Mouse (Mus musculus): ENCODE measurements around the gene Cftr. TPM values are rescaled to one million over a fixed set of nuclear protein-coding genes. Genes with fewer than 3 reads are reported as not detected.

The Cftr gene
- polyA plus RNA-seq, 1 experiment from 2014 or later, result 0.09 TPM

GRCm38 (mm10) chr6:18300781-18301180 is 130.3 kb downstream of the Cftr start:
- Histone ChIP-seq H3K9ac (ENCODE audit: low read depth, low read length) (no peak overlapping the region), H3K4me1 (ENCODE audit: control insufficient read depth, low read depth, low read length) (no peaks in the 10 kb centered on the region), H3K4me2 (ENCODE audit: low read depth, low read length) (no peak overlapping the region), H3K36me3 (ENCODE audit: control insufficient read depth, insufficient read depth) (no peaks in the 10 kb centered on the region), H3K9me3 (replicated peaks; ENCODE audit: control insufficient read depth, low read length) (no peaks in the 10 kb centered on the region), H3K4me3 (ENCODE audit: low read depth, low read length) (no peak overlapping the region), H3K27me3 (ENCODE audit: control insufficient read depth, insufficient read depth, low read depth, low read length) (no peaks in the 10 kb centered on the region), H3K27ac (ENCODE audit: low read length) (no peak overlapping the region)
- peak; percentile 76 for ATAC-seq (ENCODE audit: low read depth)
- 12% methylated on average over 2 of the region's 2 CpGs for WGBS (ENCODE audit: insufficient replicate concordance)

- Histone ChIP-seq H3K4me3 (ENCODE audit: low read depth, low read length) (no peak overlapping the region), H3K27me3 (ENCODE audit: control insufficient read depth, insufficient read depth, low read depth, low read length) (no peaks in the 10 kb centered on the region), H3K4me1 (ENCODE audit: control insufficient read depth, low read depth, low read length) (no peaks in the 10 kb centered on the region), H3K27ac (ENCODE audit: low read length) (no peak overlapping the region), H3K4me2 (ENCODE audit: low read depth, low read length) (no peak overlapping the region), H3K9me3 (replicated peaks; ENCODE audit: control insufficient read depth, low read length) (no peaks in the 10 kb centered on the region), H3K9ac (ENCODE audit: low read depth, low read length) (no peak overlapping the region), H3K36me3 (ENCODE audit: control insufficient read depth, insufficient read depth) (no peaks in the 10 kb centered on the region)
- no peak for ATAC-seq (ENCODE audit: low read depth)
- WGBS (ENCODE audit: insufficient replicate concordance), result 62% methylated on average over 5 of the region's 5 CpGs
Measured at GRCm38 (mm10) chr6:18302105-18302504, 131.6 kb downstream of the Cftr start.

GRCm38 (mm10) chr6:18303228-18303627 is 132.7 kb downstream of the Cftr start:
- Histone ChIP-seq H3K9ac (ENCODE audit: low read depth, low read length) (no peak overlapping the region), H3K36me3 (ENCODE audit: control insufficient read depth, insufficient read depth) (no peaks in the 10 kb centered on the region), H3K4me1 (ENCODE audit: control insufficient read depth, low read depth, low read length) (no peaks in the 10 kb centered on the region), H3K4me3 (ENCODE audit: low read depth, low read length) (no peak overlapping the region), H3K4me2 (ENCODE audit: low read depth, low read length) (no peak overlapping the region), H3K27me3 (ENCODE audit: control insufficient read depth, insufficient read depth, low read depth, low read length) (no peaks in the 10 kb centered on the region), H3K9me3 (replicated peaks; ENCODE audit: control insufficient read depth, low read length) (no peaks in the 10 kb centered on the region), H3K27ac (ENCODE audit: low read length) (no peak overlapping the region)
- ATAC-seq (ENCODE audit: low read depth), result no peak
- 51% methylated on average over 3 of the region's 3 CpGs for WGBS (ENCODE audit: insufficient replicate concordance)

- H3K27me3 ChIP-seq (ENCODE audit: control insufficient read depth, insufficient read depth, low read depth, low read length), result no peaks in the 10 kb centered on the region
- no peaks in the 10 kb centered on the region for H3K9me3 ChIP-seq (replicated peaks; ENCODE audit: control insufficient read depth, low read length)
- ATAC-seq (ENCODE audit: low read depth), result no peak
- WGBS (ENCODE audit: insufficient replicate concordance), result 64% methylated on average over 4 of the region's 4 CpGs
- H3K4me3 ChIP-seq (ENCODE audit: low read depth, low read length), result no peak overlapping the region
- no peak overlapping the region for H3K27ac ChIP-seq (ENCODE audit: low read length)
- no peak overlapping the region for H3K4me2 ChIP-seq (ENCODE audit: low read depth, low read length)
- no peaks in the 10 kb centered on the region for H3K4me1 ChIP-seq (ENCODE audit: control insufficient read depth, low read depth, low read length)
- H3K9ac ChIP-seq (ENCODE audit: low read depth, low read length), result no peak overlapping the region
- no peaks in the 10 kb centered on the region for H3K36me3 ChIP-seq (ENCODE audit: control insufficient read depth, insufficient read depth)
Measured at GRCm38 (mm10) chr6:18305130-18305529, 134.6 kb downstream of the Cftr start.

GRCm38 (mm10) chr6:18310983-18311382 is 140.5 kb downstream of the Cftr start:
- no peak for ATAC-seq (ENCODE audit: low read depth)
- no peaks in the 10 kb centered on the region for H3K36me3 ChIP-seq (ENCODE audit: control insufficient read depth, insufficient read depth)
- no peaks in the 10 kb centered on the region for H3K4me1 ChIP-seq (ENCODE audit: control insufficient read depth, low read depth, low read length)
- no peaks in the 10 kb centered on the region for H3K27me3 ChIP-seq (ENCODE audit: control insufficient read depth, insufficient read depth, low read depth, low read length)
- WGBS (ENCODE audit: insufficient replicate concordance), result 31% methylated on average over 2 of the region's 2 CpGs
- no peak overlapping the region for H3K4me3 ChIP-seq (ENCODE audit: low read depth, low read length)
- H3K4me2 ChIP-seq (ENCODE audit: low read depth, low read length), result no peak overlapping the region
- H3K9ac ChIP-seq (ENCODE audit: low read depth, low read length), result no peak overlapping the region
- H3K27ac ChIP-seq (ENCODE audit: low read length), result no peak overlapping the region
- no peaks in the 10 kb centered on the region for H3K9me3 ChIP-seq (replicated peaks; ENCODE audit: control insufficient read depth, low read length)

GRCm38 (mm10) chr6:18314365-18314943 is 144.0 kb downstream of the Cftr start:
- H3K4me2 ChIP-seq (ENCODE audit: low read depth, low read length), result no peak overlapping the region
- no peaks in the 10 kb centered on the region for H3K36me3 ChIP-seq (ENCODE audit: control insufficient read depth, insufficient read depth)
- no peak for ATAC-seq (ENCODE audit: low read depth)
- no peaks in the 10 kb centered on the region for H3K4me1 ChIP-seq (ENCODE audit: control insufficient read depth, low read depth, low read length)
- H3K9me3 ChIP-seq (replicated peaks; ENCODE audit: control insufficient read depth, low read length), result no peaks in the 10 kb centered on the region
- no peak overlapping the region for H3K4me3 ChIP-seq (ENCODE audit: low read depth, low read length)
- H3K27me3 ChIP-seq (ENCODE audit: control insufficient read depth, insufficient read depth, low read depth, low read length), result no peaks in the 10 kb centered on the region
- no peak overlapping the region for H3K9ac ChIP-seq (ENCODE audit: low read depth, low read length)
- H3K27ac ChIP-seq (ENCODE audit: low read length), result no peak overlapping the region
- 68% methylated on average over 3 of the region's 3 CpGs for WGBS (ENCODE audit: insufficient replicate concordance)

- H3K4me2 ChIP-seq (ENCODE audit: low read depth, low read length), result no peak overlapping the region
- H3K9me3 ChIP-seq (replicated peaks; ENCODE audit: control insufficient read depth, low read length), result no peaks in the 10 kb centered on the region
- ATAC-seq (ENCODE audit: low read depth), result no peak
- H3K4me1 ChIP-seq (ENCODE audit: control insufficient read depth, low read depth, low read length), result no peaks in the 10 kb centered on the region
- H3K27ac ChIP-seq (ENCODE audit: low read length), result no peak overlapping the region
- no peaks in the 10 kb centered on the region for H3K27me3 ChIP-seq (ENCODE audit: control insufficient read depth, insufficient read depth, low read depth, low read length)
- no peaks in the 10 kb centered on the region for H3K36me3 ChIP-seq (ENCODE audit: control insufficient read depth, insufficient read depth)
- no peak overlapping the region for H3K4me3 ChIP-seq (ENCODE audit: low read depth, low read length)
- H3K9ac ChIP-seq (ENCODE audit: low read depth, low read length), result no peak overlapping the region
- WGBS (ENCODE audit: insufficient replicate concordance), result 47% methylated on average over 1 of the region's 1 CpGs
Measured at GRCm38 (mm10) chr6:18322950-18323349, 152.5 kb downstream of the Cftr start.

- no peaks in the 10 kb centered on the region for H3K9me3 ChIP-seq (replicated peaks; ENCODE audit: control insufficient read depth, low read length)
- 57% methylated on average over 3 of the region's 3 CpGs for WGBS (ENCODE audit: insufficient replicate concordance)
- ATAC-seq (ENCODE audit: low read depth), result no peak
- no peaks in the 10 kb centered on the region for H3K36me3 ChIP-seq (ENCODE audit: control insufficient read depth, insufficient read depth)
- H3K4me2 ChIP-seq (ENCODE audit: low read depth, low read length), result no peak overlapping the region
- no peak overlapping the region for H3K4me3 ChIP-seq (ENCODE audit: low read depth, low read length)
- no peaks in the 10 kb centered on the region for H3K4me1 ChIP-seq (ENCODE audit: control insufficient read depth, low read depth, low read length)
- no peak overlapping the region for H3K9ac ChIP-seq (ENCODE audit: low read depth, low read length)
- H3K27ac ChIP-seq (ENCODE audit: low read length), result no peak overlapping the region
- no peaks in the 10 kb centered on the region for H3K27me3 ChIP-seq (ENCODE audit: control insufficient read depth, insufficient read depth, low read depth, low read length)
Measured at GRCm38 (mm10) chr6:18335393-18335792, 164.9 kb downstream of the Cftr start.

GRCm38 (mm10) chr6:18338307-18338706 is 167.8 kb downstream of the Cftr start:
- Histone ChIP-seq H3K4me2 (ENCODE audit: low read depth, low read length) (no peak overlapping the region), H3K27me3 (ENCODE audit: control insufficient read depth, insufficient read depth, low read depth, low read length) (no peaks in the 10 kb centered on the region), H3K9ac (ENCODE audit: low read depth, low read length) (no peak overlapping the region), H3K36me3 (ENCODE audit: control insufficient read depth, insufficient read depth) (no peaks in the 10 kb centered on the region), H3K27ac (ENCODE audit: low read length) (no peak overlapping the region), H3K9me3 (replicated peaks; ENCODE audit: control insufficient read depth, low read length) (no peaks in the 10 kb centered on the region), H3K4me3 (ENCODE audit: low read depth, low read length) (no peak overlapping the region), H3K4me1 (ENCODE audit: control insufficient read depth, low read depth, low read length) (no peaks in the 10 kb centered on the region)
- no peak for ATAC-seq (ENCODE audit: low read depth)

All from liver, embryonic 16.5 days (tissue).